Mouse (Mus musculus) G1E (cell line): Measurements from ENCODE around the gene Tet3.

Source experiments
- CTCF ChIP-seq: IDR thresholded peaks from 2 replicates; pipeline ENCODE4 v1.5.1; 2012; ENCODE audit warnings: low read depth, low read length, inconsistent platforms, mixed read lengths
- GATA1 ChIP-seq: IDR thresholded peaks from 2 replicates; pipeline ENCODE4 v1.6.1; 2012; ENCODE audit warnings: borderline replicate concordance, low read length, inconsistent platforms, mixed read lengths
- POLR2AphosphoS5 ChIP-seq: IDR thresholded peaks from 2 replicates; pipeline ENCODE4 v1.6.1; 2012; ENCODE audit warnings: low read depth, low read length, inconsistent platforms; ENCODE audit not compliant: insufficient replicate concordance
- TAL1 ChIP-seq: conservative IDR thresholded peaks from 2 replicates; pipeline ENCODE4 v1.6.1; 2012; ENCODE audit warnings: low read depth, low read length, inconsistent platforms, mixed read lengths

DNA sequence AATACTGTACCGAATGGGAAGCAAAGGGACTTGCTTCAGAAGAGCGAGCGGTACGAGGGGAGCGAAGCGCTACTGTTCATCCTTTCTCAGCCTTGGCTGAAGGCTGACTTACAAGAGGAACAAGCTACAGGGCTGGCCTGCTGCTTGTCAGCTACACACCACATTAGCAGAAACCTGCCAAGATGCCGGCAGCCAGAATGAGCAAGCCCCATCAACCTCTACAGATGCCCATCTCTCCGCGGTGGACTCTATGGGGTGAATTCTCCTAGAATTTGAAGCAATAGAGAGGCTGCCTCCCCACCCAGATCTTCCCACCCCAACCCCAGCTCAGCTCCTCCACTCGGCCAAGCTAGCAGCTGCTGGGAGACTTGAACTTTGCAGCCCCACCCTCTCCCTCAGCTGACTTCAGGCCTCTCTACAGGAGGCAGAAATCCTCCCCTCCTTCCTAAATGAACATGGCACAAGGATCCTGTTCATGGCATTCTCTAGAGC, 46.5 kb downstream of the Tet3 start:
- TF ChIP-seq CTCF (no peak), GATA1 (no peak), TAL1 (no peak), POLR2AphosphoS5 (no peak)
